Mouse (Mus musculus) left cerebral cortex, postnatal 14 days (tissue): ENCODE measurements around the gene Liph. TPM values are rescaled to one million over a fixed set of nuclear protein-coding genes. Genes with fewer than 3 reads are reported as not detected.
"Not testable (repeated sequence)": the region's sequence is repeated elsewhere in the genome, so short reads cannot be mapped to it uniquely, and the experiment has no call there.

Experiments used
- DNase-seq, 2 experiments: peaks; one replicate each; pipeline ENCODE4 v3.0.0; 2021 to 2022; ENCODE audit warnings: low spot score in 2 of 2, mixed read lengths in 1 of 2
- intact Hi-C: fragments of 180-260 bp; cut with DNase I; formaldehyde crosslinking; loops from one replicate; pipeline ENCODE4 v1.15.1; 2025
- total RNA-seq, 2 experiments: library from RNA; stranded (reverse); gene quantifications; 2 replicates each; pipeline ENCODE4 v1.2.3; 2021

Liph gene
- total RNA-seq, 2 experiments from 2014 or later = 0.48 to 0.57 TPM

DNA sequence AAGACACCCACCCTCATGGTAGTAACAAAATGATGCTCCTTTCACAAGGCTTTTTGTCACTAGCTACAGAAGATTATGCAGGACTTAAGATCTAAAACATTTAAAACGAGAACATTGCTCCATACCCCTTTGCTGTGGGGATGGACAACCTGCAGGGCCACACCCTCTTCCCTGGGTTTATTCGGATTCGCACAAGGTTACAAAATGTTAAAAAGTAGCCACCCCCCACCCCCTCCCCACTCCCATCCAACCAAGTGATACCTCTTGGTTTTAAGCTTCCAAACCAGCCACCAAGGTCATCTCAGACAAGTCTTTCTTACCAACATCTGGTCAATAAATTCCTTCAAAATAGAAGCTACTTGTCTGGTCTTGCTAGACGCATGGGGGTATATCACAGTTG is 11.9 kb downstream of the Liph start:
- intact Hi-C loops = no loop called here
- DNase-seq = no peak

DNA sequence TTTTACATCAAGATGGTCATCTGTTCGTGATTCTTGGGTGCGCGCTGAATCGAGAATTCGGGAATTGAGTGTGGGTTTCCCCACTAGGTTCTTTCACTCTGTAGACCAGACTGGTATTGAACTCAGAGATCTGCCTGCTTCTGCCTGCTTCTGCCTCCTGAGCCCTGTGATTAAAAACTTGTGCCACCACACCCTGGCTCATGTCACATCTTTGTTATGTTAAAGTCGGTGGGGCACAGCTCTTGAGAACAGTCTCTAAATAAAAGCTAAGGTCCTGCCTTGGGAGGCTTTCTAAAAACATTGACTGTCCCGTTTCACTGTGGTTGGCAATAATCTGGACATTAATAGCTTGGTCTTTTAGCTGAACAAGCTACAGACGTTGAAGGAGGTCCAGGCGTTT is 12.3 kb downstream of the Liph start:
- no peak for DNase-seq
- intact Hi-C loops = no loop called here

DNA sequence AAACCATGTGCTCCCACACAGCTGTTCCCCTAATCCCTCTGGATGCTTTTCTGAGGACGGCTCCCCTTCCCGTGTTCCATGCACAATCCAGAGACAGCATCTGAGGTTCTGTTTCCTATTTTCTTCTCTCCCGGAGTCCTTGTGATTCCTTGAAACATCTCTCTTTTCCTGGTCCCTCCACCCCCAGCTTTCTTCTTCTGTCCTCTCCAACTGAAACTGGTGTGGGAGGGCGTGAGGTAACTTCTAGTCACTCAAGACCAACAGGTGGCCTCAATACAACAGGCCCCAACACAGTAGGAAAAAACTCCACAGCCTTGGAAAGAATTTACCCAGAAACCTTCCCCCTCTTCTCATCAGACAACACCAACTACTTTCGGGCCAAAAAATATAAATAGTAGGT is 18.1 kb downstream of the Liph start:
- intact Hi-C loops = no loop called here
- peak in 1 of 2 experiments; percentile 23 for DNase-seq

DNA sequence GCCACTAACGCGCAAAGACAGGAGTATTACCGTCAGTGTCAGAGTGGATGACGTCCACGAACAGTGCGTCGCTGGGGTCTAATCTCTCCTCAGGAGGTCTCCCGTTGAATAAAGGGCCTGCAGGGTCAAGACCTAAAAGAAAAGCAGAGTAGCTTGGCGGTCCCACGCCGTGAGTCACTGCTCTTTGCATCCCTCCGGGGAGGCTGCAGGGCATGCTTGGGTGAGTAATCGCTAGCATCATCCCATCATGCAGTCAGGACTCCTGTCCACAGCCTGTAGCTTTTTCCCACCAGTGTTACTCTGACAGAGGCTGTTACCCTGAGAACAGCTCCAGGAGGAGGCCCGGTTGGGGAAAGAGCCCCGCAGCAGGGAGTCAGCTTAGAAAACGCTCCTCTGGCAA is 19.3 kb downstream of the Liph start:
- no peak for DNase-seq
- intact Hi-C loops = no loop called here

DNA sequence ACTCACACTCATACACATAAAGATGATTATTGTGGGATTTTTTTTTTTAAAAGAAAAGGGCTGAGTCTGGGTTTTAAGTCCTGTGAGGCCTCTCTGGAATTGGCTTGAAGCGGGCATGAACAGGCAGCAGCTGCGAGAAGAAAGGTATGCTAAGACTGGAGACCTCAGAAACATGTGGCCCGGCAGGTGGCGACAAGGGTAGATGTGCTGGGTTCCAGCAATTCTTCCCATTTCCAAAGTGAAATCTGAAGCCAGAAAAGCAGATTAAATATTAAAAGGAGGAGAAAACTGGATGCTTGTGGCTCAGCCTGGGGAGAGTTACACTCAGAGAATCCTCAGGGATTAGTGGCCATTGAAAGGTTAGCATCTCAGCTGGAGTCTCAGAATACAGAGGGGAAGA is 24.0 kb downstream of the Liph start:
- no peak for DNase-seq
- intact Hi-C loops = no loop called here

DNA sequence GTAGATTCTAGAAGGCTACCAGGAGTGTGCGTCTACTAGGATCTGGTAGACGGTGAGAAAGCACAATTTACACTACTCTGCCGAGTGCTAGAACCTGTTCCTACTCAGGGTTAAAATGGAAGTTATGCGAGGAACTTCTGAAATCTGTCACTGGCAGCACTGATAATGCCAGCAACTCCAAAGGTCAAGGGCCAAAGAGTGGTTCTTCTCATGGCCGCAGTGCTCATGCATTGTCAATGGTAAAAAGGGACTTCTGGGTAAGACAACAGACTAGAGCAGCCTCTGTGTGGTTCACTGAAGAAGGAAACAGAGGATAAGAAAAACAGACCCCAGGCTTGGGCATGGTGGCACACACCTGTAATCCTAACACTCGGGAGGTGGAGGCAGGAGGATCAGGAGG is 24.9 kb downstream of the Liph start:
- intact Hi-C loops = no loop called here
- no peak for DNase-seq

DNA sequence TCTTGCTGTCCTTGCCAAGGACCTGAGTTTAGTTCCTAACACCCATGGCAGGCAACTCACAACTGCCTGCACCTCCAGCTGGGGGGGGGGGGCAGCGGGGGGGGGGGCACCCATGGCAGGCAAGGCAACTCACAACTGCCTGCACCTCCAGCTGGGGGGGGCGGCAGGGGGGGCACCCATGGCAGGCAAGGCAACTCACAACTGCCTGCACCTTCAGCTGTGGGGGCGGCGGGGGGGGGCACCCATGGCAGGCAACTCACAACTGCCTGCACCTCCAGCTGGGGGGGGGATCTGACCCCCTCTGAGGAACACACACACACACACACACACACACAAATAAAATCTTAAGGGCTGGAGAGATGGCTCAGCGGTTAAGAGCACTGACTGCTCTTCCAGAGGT is 25.6 kb downstream of the Liph start:
- no peak for DNase-seq
- intact Hi-C loops = no loop called here

DNA sequence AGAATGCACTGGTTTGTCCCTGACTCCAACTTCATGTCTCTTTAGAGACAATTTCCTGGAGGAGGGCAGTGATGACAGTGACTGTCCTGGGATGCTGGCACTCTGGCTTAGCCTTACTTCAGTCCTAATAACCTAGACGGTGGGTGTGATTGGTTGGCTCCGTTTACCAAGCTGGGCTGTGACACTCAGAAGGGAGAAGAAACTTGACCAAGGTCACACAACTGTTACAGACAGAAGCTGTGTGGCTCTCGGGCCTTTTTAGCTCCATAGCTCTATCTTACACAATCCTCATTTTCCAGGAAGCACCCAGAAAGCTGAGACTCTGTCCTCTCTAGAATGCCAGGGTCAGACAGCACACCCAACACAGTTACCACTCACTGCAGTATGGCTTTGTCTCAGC is 29.9 kb downstream of the Liph start:
- intact Hi-C loops = no loop called here
- DNase-seq = no peak

DNA sequence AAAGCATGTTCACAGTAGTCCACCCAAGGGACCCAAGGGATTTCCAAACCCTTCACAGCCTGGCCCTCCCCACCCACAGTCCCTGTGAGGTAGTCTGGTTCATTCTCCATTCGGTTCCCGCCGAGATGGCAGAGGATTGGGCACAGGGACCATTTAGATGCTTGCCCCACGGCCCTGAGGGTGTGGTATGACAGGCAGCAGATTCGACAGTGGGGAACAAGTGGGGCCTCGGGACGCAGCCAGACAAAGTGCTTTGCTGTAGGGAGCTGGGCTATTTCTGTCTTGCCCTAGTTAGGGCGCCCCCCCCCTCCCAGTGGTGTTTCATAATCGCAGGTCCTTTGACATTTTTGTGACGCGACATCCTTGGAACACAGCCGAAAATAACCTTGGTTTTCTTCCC is 39.9 kb downstream of the Liph start:
- intact Hi-C loops = no loop called here

DNA sequence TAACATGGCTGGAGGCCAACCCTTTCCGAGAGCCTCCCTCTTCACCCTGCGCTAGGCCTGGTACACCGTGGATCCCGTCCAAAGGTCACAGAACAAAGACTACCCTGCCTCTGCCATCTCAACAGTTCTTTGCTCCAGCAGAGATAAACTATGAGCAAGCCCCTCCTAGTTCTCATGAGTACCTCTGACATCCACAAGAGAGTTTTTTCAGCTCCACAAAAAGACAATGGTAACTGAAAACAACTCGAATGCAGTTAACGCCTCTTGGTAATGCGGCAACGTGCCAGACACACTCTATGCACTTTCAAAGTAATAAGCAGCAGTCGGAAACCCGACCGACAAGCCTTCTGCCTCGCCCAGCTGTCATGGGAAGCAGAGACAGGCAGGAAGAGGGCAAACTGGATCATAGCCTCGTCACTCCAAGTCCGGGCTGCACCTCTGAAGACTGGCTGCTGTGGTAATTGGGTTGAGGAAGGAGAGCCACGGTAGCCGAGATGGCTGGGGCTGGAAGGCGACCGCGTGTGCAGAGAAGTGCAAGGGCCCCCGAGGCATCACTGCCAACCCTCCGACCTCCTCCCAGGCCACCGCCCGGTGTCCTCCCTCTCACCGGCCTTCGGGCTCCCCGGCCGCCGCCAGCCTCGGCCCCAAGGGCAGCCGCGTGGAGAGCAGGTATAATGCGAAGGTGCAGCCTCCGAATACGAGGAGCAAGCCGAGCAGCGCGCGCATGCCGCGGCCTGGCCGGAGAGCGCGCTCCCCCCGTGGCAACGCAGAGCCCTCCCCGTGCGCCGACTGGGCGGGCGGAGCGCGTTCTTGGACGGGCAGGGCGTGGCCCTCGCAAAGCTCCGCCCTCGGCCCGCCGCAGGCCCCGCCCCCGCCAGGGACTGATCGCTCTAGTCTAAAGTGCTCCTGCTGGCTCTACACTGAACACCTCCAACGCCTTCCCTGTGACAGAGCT is 48.4 kb downstream of the Liph start, which contains the start of gene Tmem41a:
Gene Tmem41a (minus strand): TSS at position 792 of the 955 bp plus-strand sequence.
- intact Hi-C loops = no loop called here
- DNase-seq = peak; percentile 73 to 88

More for the DNA sequence above, 39.9 kb downstream of the Liph start:
- DNase-seq = no peak

DNA sequence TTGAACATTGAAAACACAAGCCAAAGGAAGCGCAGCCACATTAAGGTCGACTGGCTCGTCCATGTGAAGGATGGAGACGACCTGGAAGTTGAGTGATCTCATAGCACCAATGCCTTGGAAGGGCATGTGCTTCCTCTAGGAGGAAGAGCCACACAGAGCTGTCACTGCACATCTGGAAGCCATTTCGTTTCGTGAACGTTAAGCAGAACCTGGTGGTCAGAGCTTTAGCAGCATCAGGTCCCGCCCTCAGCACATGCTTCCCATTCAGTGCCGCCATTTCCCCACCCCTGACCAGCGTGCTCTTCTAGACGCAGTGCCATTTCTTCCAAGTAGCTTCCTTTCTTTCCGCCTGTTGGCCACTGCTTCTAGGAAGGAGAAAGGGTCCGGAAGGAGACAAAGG is 67.0 kb downstream of the Liph start:
- no peak for DNase-seq
- intact Hi-C loops = no loop called here

DNA sequence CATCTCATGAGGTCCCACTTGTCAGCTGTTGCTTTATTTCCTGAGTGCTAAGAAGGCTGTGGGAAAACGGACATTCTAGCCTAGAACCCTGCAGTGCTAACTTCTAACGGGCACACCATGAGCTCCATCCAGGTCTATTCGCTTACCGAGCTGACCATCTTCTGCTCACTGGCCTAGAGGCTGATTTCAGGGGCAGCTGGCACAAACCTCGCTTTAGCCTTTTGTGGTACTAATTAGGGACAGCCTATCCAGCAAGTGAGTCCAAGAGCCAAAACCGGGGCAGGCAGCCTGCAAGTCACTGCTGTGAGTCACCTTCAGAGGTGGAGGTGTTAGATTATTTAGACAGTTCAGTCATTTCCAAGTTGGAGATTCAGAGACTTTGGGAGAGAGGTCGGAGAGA is 78.8 kb downstream of the Liph start:
- intact Hi-C loops = no loop called here
- DNase-seq = no peak

DNA sequence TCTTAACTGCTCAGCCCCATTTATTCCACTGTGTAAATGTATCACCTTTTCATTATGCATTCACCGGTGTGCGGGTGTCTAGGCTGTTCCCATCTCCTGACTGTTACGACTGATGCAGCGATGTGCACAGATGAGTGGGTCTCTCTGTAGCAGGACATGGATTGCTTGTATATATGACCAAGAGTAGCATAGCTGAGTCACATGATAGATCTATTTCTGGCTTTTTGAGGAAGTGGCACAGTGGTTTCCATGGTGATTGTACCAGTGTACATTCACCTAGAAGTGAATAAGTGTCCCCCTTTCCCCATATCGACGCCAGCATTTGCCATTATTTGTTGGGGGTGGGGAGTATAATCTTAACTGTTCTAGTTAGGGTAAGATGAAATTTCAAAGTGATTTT is 82.1 kb downstream of the Liph start:
- intact Hi-C loops = no loop called here
- peak; percentile 15 to 81 for DNase-seq

DNA sequence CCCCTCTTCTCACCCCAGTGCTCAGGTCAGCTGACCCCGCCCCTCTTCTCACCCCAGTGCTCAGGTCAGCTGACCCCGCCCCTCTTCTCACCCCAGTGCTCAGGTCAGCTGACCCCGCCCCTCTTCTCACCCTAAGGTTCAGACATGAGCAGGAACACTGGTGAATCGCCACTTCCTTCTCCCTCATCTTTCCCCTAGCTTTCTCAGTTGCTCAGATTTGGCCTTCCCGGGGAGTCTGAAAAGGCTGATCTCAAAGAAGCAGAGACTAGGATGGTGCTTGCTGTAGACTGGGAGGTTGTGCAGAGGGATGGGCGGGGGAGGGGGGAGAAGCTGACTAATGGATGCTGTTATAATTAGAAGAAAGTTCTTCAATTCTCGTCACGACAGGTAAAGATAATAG is 86.6 kb downstream of the Liph start:
- DNase-seq = not testable (repeated sequence)
- intact Hi-C loops = loop anchor here (5.0 kb wide), 1 partner anchor 62 kb away; no protein-coding TSS in a partner anchor

DNA sequence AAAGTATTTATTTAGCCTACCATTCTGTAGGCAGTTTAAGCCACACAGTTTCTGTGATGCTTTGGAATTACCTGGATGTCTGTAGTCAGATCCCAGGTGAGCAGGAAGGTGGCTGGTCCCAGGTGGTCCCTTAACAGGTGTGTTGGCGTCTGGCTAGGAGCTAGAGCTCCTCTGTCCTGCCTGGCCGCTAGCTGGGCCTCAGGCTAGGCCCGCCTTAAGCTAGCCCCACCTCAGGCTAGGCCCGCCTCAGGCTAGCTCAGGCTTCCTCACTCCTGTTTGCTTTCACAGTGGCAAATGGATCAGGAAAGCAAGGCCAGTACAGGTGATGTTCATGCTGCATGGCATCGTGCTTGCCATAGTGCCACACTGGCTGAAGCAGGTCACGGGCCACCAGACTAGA is 88.6 kb downstream of the Liph start:
- no peak for DNase-seq
- intact Hi-C loops = loop anchor here (5.0 kb wide), 1 partner anchor 60 kb away; no protein-coding TSS in a partner anchor

DNA sequence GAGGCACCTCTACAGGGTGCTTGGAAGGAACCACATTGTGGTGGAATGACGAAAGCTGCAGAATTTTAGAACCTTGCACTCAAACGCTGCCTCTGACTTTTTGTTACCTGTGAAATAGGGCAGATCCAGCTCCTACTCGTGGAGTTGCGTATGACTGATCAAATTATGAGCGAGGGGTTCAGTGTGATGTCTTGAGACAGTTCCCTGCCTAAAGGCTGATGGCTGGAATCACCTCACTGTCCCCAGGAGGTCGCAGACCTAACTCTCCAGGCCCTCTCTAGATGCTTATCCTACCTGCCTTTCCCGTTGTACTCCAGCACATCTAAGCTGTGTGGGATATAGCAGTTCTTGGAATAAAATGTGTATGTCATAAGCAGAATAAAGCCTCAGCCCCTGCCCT is 89.5 kb downstream of the Liph start:
- intact Hi-C loops = loop anchor here (5.0 kb wide), 1 partner anchor 59 kb away; no protein-coding TSS in a partner anchor
- no peak for DNase-seq

DNA sequence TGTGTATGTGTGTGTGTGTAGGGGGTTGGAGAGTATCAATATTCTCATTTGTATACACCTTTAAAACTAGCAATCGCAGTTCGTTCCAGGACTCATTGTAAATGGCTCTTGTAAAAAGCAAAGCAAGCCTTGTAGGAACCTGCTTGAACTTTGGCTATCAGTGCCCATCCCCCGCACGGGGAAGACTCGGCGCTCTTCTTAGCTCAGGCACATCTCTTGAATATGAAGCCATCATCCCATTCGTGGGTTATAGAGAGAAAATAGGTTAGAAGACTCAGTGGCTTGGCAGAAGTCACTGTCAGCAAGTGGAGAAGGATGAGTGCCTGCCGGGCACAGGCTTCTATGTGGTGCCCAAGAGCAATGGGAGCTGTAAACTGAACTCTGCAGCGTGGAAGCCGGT is 90.8 kb downstream of the Liph start:
- intact Hi-C loops = loop anchor here (5.0 kb wide), 1 partner anchor 57 kb away; no protein-coding TSS in a partner anchor
- DNase-seq = no peak
